Mouse (Mus musculus) ES-Bruce4 (cell line): ENCODE measurements at regions not wholly inside any gene's neighbourhood (a gene's known extent, or its start where the extent isn't known, plus 50 kb on each side); places are given as distances from the start of the nearest gene placed in this dataset.

Source experiments
- H3K27ac ChIP-seq: 2 replicates; pipeline ENCODE4 v1.5.1; 2012; ENCODE audit warnings: low read length, inconsistent platforms; ENCODE audit not compliant: insufficient read depth
- H3K27me3 ChIP-seq: 2 replicates; pipeline ENCODE4 v1.6.1; 2012; ENCODE audit warnings: mild to moderate bottlenecking, low read length, inconsistent platforms; ENCODE audit not compliant: control insufficient read depth, poor library complexity, insufficient read depth, severe bottlenecking
- H3K36me3 ChIP-seq: 2 replicates; pipeline ENCODE4 v1.6.1; 2012; ENCODE audit warnings: inconsistent platforms, mild to moderate bottlenecking, low read length, moderate library complexity; ENCODE audit not compliant: control insufficient read depth, poor library complexity, insufficient read depth, severe bottlenecking
- H3K4me1 ChIP-seq: one replicate; pipeline ENCODE4 v1.8.1; 2011; ENCODE audit warnings: low read length; ENCODE audit not compliant: control insufficient read depth, insufficient read depth
- H3K4me3 ChIP-seq: 2 replicates; pipeline ENCODE4 v1.5.1; 2011; ENCODE audit warnings: low read depth, mild to moderate bottlenecking, low read length
- H3K9ac ChIP-seq: 2 replicates; pipeline ENCODE4 v1.6.1; 2012; ENCODE audit warnings: low read depth, mild to moderate bottlenecking, inconsistent platforms; ENCODE audit not compliant: poor library complexity, severe bottlenecking
- H3K9me3 ChIP-seq: replicated peaks from 2 replicates; pipeline ENCODE4 v1.6.1; 2012; ENCODE audit warnings: mild to moderate bottlenecking, low read length, inconsistent platforms; ENCODE audit not compliant: control insufficient read depth, poor library complexity, insufficient read depth, severe bottlenecking
- CTCF ChIP-seq: IDR thresholded peaks from one replicate; pipeline ENCODE4 v1.8.1; 2011; ENCODE audit warnings: low read depth, low read length
- EP300 ChIP-seq: IDR thresholded peaks from 2 replicates; pipeline ENCODE4 v1.6.1; 2011; ENCODE audit warnings: low read depth, low read length; ENCODE audit not compliant: insufficient read depth
- POLR2A ChIP-seq: IDR thresholded peaks from one replicate; pipeline ENCODE4 v1.8.1; 2011; ENCODE audit warnings: low read length; ENCODE audit not compliant: insufficient read depth

GRCm38 (mm10) chr1:73718421-73718820, 405.8 kb downstream of the Tns1 start:
- no peaks in the 10 kb centered on the region for H3K4me1 ChIP-seq
- no peak overlapping the region for H3K4me3 ChIP-seq
- H3K9ac ChIP-seq = no peak overlapping the region
- no peak overlapping the region for H3K27ac ChIP-seq
- no peaks in the 10 kb centered on the region for H3K27me3 ChIP-seq
- H3K9me3 ChIP-seq = no peaks in the 10 kb centered on the region
- H3K36me3 ChIP-seq = no peaks in the 10 kb centered on the region
- no peak for TF ChIP-seq EP300

GRCm38 (mm10) chr1:73717401-73717800, 406.8 kb downstream of the Tns1 start:
- no peaks in the 10 kb centered on the region for H3K27me3 ChIP-seq
- no peak overlapping the region for H3K27ac ChIP-seq
- H3K4me3 ChIP-seq = no peak overlapping the region
- no peak overlapping the region for H3K9ac ChIP-seq
- H3K4me1 ChIP-seq = no peaks in the 10 kb centered on the region
- H3K9me3 ChIP-seq = no peaks in the 10 kb centered on the region
- H3K36me3 ChIP-seq = no peaks in the 10 kb centered on the region
- TF ChIP-seq POLR2A = no peak
- TF ChIP-seq CTCF = no peak
- TF ChIP-seq EP300 = no peak

- Histone ChIP-seq H3K9me3 (no peaks in the 10 kb centered on the region), H3K36me3 (no peaks in the 10 kb centered on the region), H3K9ac (no peak overlapping the region)
Observed at GRCm38 (mm10) chr1:73716901-73717300, 407.3 kb downstream of the Tns1 start.

GRCm38 (mm10) chr1:73715571-73715970, 408.7 kb downstream of the Tns1 start:
- no peak overlapping the region for H3K9ac ChIP-seq
- no peak overlapping the region for H3K27ac ChIP-seq
- H3K36me3 ChIP-seq = no peaks in the 10 kb centered on the region
- no peaks in the 10 kb centered on the region for H3K27me3 ChIP-seq
- TF ChIP-seq POLR2A = no peak
- no peak for TF ChIP-seq CTCF
- no peak for TF ChIP-seq EP300
- H3K9me3 ChIP-seq = no peaks in the 10 kb centered on the region
- H3K4me3 ChIP-seq = no peak overlapping the region
- H3K4me1 ChIP-seq = no peaks in the 10 kb centered on the region

More at GRCm38 (mm10) chr1:73716901-73717300, 407.3 kb downstream of the Tns1 start:
- H3K27me3 ChIP-seq = no peaks in the 10 kb centered on the region
- no peaks in the 10 kb centered on the region for H3K4me1 ChIP-seq
- TF ChIP-seq CTCF (no peak), POLR2A (no peak), EP300 (no peak)
- H3K4me3 ChIP-seq = no peak overlapping the region
- H3K27ac ChIP-seq = no peak overlapping the region

- no peaks in the 10 kb centered on the region for H3K4me1 ChIP-seq
- no peak overlapping the region for H3K27ac ChIP-seq
- H3K9ac ChIP-seq = no peak overlapping the region
- H3K4me3 ChIP-seq = no peak overlapping the region
- no peak for TF ChIP-seq POLR2A
- no peak for TF ChIP-seq CTCF
- TF ChIP-seq EP300 = no peak
- H3K9me3 ChIP-seq = 0 out of 2 replicates have a peak, but pooled peaks cover 3% of the 10 kb centered on the region
- H3K36me3 ChIP-seq = no peaks in the 10 kb centered on the region
- no peaks in the 10 kb centered on the region for H3K27me3 ChIP-seq
Observed at GRCm38 (mm10) chr1:73702428-73702842, 421.8 kb downstream of the Tns1 start.

GRCm38 (mm10) chr1:73693537-73693936, 430.7 kb downstream of the Tns1 start:
- Histone ChIP-seq H3K27ac (no peak overlapping the region), H3K4me1 (no peaks in the 10 kb centered on the region), H3K27me3 (no peaks in the 10 kb centered on the region), H3K4me3 (no peak overlapping the region), H3K9me3 (no peaks in the 10 kb centered on the region), H3K9ac (no peak overlapping the region), H3K36me3 (no peaks in the 10 kb centered on the region)
- no peak for TF ChIP-seq CTCF
- no peak for TF ChIP-seq POLR2A
